Mouse (Mus musculus) bone marrow, adult 2 months (tissue): ENCODE results near the gene Hpd.

Experiments
- CTCF ChIP-seq: fragments of 200-500 bp; IDR thresholded peaks from 2 replicates; pipeline ENCODE4 v1.5.1; 2011; ENCODE audit warnings: low read length, control low read depth; ENCODE audit not compliant: control insufficient read depth, insufficient read depth
- POLR2A ChIP-seq: fragments of 200-500 bp; IDR thresholded peaks from 2 replicates; pipeline ENCODE4 v1.6.1; 2011; ENCODE audit warnings: low read depth, mild to moderate bottlenecking, control low read depth, low read length, borderline replicate concordance; ENCODE audit not compliant: control insufficient read depth

GRCm38 (mm10) chr5:123129170-123129757 is 53.3 kb downstream of the Hpd start:
- TF ChIP-seq CTCF (no peak), POLR2A (no peak)
